Mouse (Mus musculus) gastrocnemius, postnatal 14 days (tissue): ENCODE results near the gene Med13l. TPM values are rescaled to one million over a fixed set of nuclear protein-coding genes. Genes with fewer than 3 reads are reported as not detected.
A peak's percentile ranks its signal among the peaks of the same experiment; 100 is the strongest.

ENCODE experiments used
- DNase-seq: peaks from one replicate; pipeline ENCODE4 v3.0.0; 2021; ENCODE audit warnings: mixed read lengths
- intact Hi-C: fragments of 180-260 bp; cut with DNase I; formaldehyde crosslinking; loops from one replicate; pipeline ENCODE4 v1.15.1; 2025; ENCODE audit warnings: low total_unique reads
- long read RNA-seq, 2 experiments: library from polyadenylated mRNA; stranded (forward); transcript quantifications; one replicate each; pipeline ENCODE4 v2.0.0; 2021
- total RNA-seq, 2 experiments: library from RNA; stranded (reverse); gene quantifications; 2 replicates each; pipeline ENCODE4 v1.2.3; 2021

Gene Med13l
- 10 to 100 TPM; 22.0 to 24.1 TPM for total RNA-seq
- long read RNA-seq, experiment 1, partial matches to known transcripts: 2 of 2 reads
- long read RNA-seq, experiment 1, other reads (novel, unspliced or antisense): 0 of 2 reads
- long read RNA-seq, experiment 2, partial matches to known transcripts: 3 of 3 reads
- long read RNA-seq, experiment 2, other reads (novel, unspliced or antisense): 0 of 3 reads

DNA sequence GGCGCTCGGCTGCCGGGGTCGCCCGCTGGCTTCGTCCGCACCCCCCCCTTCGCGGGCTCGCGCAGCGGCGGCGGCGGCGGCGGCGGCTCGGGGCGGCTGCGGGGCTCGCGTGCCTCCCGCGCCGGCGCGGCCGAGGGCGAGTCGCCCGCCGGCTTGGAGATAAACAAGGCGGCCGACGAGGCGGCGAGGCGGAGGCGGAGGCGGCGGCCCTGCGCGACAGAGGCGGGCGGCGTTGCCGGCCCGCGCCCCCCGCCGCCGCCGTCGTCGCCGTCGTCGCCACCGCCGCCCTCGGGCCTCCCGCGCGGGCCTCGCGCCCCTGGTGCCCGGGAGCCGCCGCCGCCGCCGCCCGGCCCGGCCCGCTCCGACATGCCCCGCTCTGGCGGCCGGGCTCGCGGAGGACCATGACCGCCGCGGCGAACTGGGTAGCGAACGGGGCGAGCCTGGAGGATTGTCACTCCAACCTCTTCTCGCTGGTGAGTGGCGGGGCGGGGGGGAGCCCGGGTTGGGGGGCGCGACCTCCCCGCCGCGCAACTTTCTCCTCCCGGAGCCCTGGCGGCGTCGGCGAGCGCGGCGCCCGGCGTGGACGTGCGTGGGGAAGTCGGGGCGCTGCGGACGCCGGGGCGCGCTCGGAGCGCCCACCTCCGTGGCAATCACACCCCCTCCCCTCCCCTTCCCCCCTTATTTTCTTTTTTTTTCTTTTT is at the start of gene Med13l:
Gene Med13l (plus strand): TSS at position 295 of the 701 bp plus-strand sequence.
- DNase-seq: peak; percentile 83
- intact Hi-C loops: loop anchor here (10.0 kb wide), 1 partner anchor 196 kb away; no protein-coding TSS in a partner anchor

DNA sequence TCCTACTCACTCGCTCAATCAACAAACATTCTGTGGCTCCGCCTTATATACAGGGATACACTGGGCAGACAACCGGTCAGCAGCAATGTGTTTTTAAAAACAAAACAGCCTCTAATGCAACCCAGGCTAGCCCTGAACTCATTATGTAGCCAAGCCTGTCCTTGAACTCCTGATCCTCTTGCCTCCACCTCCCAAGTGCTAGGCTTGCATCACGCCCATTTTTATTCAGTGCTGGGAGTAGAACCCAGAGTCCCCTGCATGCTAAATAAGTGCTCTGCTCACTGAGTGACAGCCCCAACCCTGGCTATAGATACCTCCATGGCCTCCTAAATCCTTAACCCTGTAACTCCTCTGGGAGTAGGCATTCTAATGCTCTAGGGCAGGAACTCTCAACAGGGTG is 49.5 kb upstream of the Med13l start:
- intact Hi-C loops: no loop called here
- no peak for DNase-seq

DNA sequence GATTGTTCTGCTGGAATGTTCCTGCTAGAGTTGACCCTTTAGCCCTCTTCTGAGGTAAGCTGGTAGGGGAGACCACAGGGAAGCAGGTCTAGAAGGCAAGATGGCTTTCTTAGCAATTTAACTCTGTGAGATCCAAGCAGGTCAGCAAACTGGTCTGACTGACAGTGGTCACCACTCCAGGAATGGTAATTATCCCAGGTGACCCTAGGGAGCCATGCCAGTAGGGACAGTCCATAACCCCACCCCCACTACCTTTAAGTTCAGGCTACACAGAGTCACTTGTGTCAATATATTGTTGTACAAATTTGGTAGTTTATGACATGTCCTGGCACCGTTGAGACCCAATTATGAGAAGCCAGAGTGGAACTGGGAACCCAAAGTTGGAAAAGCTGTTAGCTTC is 47.5 kb upstream of the Med13l start:
- intact Hi-C loops: no loop called here
- DNase-seq: no peak

DNA sequence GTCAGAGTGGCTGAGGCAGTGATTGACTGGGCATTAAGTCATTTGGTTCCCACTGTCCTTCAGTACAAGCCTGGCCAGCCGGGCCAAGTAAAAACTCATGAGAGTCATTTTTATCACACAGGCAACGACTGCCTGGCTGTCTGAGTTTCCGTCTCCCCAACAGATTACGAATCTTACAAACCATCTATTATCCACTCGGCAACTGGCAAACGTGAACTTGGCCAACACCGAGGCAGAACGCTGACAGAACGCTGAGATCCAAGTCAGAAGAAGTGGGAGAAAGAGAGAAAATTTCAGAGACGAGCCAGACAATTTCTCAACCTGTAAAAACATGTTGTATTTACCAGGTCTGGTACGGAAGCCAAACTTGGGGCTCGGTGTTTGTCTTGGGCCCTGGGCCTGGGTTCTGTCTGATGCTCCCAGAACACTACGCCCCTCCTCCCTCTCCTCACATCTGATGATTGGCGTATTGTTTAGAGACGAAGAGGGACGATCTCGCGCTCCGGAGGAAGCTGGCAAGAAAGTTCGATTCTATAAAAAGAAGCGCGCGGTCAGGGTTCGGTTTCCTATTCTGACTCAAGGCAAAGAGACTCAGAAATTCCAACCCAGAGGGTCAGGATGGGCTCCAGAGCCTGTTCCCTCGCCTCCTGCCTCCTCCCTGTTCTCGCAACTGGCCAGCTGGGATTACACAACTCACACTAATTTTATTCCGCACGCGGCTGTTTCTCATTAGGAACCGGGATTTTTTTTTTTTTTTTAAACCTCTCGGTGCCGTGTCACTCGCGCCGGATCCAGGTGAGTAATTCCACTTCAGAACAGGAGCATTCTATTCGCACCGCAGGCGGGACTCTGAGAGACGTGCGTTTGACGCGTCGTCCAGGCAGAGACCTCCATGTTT is 46.6 kb upstream of the Med13l start:
- intact Hi-C loops: no loop called here
- DNase-seq: peak; percentile 72

DNA sequence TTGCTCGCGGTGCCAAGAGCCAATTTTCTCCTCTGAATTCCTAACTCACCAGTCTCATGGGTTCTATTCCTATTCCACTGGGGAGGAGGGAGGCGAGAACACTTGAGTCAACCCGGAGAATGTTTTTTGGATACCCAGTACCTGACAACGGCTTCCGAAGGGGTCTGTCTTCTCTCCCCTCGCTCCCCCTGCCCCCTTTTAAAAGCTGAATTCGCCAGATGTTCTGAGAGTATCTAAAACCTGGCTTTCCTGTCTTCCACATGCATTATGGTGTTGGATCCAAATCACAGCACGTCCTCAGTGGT is 46.0 kb upstream of the Med13l start:
- DNase-seq: no peak

DNA sequence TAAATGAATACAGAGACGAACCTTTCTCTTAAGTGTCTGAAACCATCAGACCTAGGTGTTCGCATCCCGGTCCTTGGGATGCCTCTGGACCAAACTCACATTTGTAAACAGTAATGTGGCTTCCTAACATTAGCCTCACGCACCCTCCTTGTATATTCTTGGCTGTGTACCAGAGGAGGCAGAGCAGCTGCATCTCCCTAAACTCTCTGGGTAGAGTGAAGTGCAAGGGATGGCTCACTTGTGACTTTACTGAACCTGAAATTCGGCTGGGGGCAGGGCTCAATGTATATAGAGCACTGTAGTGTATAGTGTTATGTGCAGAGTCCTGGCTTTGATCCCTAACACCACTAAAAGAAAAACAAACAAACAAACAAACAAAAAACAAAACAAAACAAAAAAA is 45.6 kb upstream of the Med13l start:
- intact Hi-C loops: no loop called here
- DNase-seq: no peak

More for the DNA sequence above, 46.0 kb upstream of the Med13l start:
- intact Hi-C loops: no loop called here

DNA sequence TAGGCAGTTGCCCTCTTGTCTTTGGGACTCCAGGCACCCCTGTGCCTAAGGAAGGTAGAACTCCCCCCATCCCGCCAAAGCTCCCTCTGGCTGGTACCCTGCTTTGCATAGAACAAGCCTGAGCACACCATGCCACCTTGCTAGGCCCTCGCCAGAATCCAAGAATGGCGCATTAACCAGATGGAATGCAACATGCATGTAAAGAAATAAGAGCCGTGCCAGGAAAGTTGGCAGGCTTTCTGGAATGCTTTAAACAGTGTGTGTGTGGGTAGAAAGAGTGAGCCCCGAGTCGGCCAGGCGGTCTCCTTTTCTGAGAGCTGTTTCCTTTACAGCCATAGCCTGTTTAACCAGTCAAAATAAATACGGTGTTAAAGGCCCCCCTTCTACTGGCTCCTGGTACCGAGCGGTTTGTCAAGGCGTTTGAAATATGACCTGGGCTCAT is 45.2 kb upstream of the Med13l start:
- DNase-seq: no peak
- intact Hi-C loops: no loop called here

DNA sequence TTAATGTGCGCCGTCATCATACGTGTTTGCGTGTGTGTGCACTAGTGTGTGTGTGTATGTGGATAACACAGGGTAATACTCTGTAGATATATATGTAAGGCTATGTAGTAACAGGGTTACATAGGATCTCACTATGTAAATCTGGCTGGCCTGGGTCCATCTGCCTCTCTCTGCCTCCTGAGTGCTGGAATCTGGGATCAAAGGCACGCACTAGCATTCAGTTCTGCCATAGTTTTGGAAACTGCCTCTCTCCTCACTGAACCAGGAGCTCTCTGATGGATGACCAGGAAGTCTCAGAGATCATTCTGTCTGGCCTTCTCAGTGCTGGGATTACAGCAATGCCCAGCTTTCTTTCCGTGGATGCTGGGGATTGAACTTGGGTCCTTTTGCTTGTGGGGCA is 44.4 kb upstream of the Med13l start:
- DNase-seq: no peak
- intact Hi-C loops: no loop called here

DNA sequence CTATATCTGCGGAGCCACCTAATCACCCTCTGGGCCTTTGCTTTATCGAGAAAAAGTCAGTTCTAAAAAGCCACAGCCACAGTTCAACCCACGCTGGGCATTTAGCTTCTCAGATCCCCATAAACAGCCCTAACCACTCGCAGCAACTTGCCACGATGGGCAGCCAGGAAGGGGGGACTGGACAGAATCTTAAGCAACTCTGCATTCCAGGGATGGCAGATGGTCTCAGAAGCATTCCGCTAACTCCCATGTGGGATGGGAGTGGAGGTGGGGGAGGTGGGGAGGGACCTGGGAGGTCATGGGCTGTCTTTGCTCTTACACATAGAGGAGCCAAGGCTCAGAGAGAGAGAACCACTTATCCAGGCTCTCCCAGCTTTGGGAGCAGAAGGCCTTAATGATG is 44.0 kb upstream of the Med13l start:
- DNase-seq: no peak
- intact Hi-C loops: no loop called here

DNA sequence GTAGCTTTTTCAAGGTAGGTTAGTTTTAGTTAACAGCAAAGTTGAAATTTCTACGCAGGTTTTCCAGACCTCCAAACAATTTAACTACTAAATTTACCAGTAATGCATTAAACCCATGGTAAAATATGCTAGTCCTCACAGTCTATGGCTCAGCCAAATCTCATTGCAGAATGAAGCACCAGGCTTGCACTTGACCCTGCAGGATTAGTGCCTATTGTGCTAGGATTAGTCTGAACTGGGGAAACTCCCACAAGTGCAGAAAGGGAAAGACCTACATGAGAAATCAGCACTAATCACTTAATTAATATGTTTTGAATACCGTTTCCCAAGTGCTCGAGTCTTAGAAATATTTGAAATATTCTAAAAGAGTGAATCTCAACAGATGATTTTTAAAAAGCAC is 40.0 kb upstream of the Med13l start:
- DNase-seq: no peak
- intact Hi-C loops: no loop called here

DNA sequence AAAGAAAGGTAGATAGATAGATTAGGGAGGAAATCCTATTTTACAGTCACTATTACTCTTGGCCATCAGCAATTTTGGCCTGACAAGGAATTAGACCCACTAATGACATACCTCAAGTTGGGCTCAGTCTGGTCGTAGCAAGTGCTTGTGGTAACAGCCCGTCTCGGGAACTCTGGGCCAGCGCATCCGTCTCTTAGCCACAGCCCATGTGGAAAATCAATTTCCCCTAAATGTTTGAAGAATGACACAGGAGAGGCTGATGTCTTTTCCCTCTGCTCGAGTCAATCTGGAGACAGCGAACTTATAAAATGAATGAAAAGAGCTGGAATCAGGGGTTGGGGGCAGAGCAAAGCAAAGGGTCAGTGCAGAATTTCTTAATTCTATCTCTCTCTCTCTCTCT is 36.1 kb upstream of the Med13l start:
- intact Hi-C loops: no loop called here
- DNase-seq: no peak

DNA sequence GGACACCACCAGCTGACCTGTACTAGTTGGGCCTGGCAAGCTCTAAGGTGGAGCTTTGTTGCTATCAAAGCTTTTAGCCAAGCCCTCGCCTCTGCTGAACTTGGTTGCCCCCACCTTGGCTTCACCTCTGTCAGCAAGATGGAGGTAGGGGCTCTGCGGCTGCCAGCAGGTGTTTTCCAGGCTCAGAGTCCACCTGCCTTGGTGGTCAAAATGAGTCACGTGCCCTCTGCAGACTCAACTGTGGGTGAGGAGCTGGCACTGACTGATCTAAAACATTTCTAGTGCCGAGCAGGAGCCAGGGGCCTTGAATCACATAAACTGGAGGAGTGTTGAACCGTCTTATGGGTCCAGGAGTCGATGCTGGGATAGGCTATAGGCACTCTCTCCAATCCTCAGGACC is 34.8 kb upstream of the Med13l start:
- intact Hi-C loops: no loop called here
- DNase-seq: no peak

DNA sequence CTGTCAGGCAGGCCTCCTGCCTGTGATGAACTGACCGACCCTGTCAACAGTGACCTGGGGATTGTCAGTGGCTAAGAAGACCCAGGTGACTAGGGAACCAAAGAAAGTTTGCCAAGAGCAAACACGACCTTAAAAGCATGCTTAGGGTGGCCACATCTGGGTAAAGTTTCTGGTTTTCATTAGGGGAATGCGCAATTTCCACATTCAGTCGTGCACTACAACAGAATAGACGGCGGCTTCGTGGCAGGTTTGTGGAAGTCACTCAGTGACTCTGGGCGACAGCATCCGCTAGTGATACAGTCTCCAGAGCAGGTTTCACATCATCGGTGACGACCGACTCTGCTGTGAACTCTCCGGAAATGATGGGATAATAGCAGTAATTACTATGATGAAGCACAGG is 34.0 kb upstream of the Med13l start:
- intact Hi-C loops: no loop called here
- DNase-seq: no peak

DNA sequence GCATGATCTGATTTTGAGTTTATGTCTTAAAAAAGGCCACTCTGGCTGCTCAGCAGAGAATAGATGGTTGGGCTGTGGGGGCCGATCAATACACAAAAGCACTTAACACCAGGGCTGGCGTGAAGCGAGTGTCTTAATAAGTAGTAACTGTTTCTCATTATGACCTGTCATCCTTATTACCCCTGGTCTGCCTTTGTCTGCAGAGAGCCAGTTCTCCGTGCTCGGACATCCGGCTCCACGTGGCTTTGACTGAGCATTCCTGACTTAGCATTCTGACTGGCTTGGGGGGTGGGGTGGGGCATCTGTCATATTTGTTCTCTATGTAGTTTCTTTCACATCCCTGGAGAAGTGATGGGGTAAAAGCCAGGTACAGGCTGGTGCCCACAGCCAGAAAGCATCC is 31.2 kb upstream of the Med13l start:
- intact Hi-C loops: no loop called here
- no peak for DNase-seq

DNA sequence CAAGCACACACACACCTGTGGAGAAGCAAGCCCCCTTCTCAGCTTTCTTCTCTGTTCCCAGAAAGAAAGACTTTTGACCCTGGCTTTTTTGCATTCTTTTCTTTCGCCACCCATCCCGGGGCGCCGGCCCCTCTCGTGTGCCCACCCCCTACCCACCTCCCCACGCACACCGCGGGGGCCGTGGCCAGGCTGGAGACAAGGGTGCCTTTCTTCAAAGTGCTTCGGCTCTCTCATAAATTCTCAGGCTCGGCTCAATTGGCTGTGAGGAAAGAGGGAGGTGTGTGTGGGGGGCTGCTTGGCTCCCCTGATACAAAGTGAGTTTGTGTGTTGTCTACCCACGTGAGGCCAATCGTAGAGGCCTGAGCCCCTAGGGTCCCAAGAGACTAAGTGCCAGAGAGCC is 28.4 kb upstream of the Med13l start:
- intact Hi-C loops: no loop called here
- DNase-seq: no peak

DNA sequence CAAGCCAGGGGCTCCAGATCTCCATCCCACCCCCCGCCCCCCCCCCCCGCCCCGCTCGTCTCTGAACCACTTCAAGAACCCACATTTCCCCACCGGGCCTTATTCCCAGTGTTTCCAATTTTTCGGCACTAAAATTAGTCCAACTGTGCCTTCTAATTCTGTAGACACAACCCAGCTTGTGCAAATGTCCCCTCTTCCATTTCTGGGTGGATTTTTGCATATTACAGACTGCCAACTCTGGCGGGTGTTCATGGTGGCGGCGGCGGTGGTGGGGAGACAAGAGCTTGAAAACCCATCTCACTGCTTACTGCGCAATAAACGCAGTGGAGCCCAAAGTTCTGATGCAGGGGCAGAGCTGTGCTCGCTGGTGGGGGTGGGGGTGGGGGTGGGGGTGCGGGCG is 27.8 kb upstream of the Med13l start:
- intact Hi-C loops: no loop called here
- no peak for DNase-seq

DNA sequence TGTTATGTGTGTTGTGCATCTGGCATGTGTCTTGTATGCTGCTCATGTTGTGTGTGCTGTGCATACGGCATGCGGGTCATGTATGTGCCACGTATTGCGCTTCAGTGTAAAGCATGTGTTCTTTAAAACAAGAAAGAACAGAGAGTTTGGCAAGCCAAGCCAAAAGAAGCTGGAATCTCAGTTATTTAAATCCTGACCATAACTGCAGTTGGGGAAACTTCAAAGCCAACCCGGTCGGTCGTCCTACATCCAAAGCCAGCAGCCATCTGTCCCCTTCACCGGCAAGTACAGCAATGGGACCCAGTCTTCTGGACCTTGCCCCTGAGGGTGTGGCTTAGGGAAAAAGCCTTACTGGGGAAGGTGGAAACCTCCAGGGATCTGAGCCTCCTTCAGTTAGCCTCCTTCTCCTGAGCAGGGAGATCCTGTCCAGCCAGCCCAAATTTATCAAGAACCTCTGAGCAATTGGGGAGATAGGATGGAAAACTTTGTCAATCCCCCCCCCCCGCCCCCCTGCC is 26.0 kb upstream of the Med13l start:
- no peak for DNase-seq
- intact Hi-C loops: no loop called here

DNA sequence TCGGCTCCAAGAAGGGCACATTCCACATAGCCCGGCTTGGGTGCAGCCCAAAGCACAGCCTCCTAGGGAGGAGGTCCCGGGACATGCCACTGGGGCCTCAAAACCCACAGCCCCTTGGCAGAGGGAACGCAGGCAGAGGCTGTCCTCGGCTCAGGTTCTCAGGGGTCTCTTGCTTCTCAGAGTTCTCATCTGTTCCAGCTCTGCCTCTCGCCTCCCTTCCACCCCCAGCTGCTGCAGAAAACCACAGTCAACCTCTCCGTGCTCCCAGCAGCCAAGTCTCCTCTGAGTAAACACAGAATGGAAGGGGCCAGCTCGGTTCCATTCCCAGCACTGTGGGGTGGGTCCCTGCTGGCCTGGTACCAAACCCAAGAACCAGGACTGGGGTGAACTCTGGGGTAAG is 25.3 kb upstream of the Med13l start:
- DNase-seq: peak; percentile 27
- intact Hi-C loops: no loop called here

DNA sequence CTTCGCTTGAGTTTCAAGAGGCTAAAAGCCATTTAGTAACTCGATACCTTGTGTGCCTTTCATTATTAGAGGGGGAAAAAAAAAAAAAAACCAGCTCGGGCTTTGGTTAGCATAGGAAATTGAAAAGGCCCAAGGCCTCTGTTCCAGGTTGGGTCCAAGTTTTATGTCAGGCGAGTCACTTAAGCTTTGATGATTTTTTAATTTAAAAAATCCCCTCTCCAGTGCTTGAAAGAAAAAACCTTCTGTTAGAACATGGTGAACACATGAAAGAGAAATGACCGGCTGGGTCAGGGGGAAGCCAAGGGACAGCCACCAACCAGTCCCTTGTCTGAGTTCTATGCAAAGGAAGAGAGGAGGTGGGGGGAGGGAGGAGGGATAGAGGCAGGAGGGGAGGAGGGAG is 22.0 kb upstream of the Med13l start:
- no peak for DNase-seq
- intact Hi-C loops: no loop called here

DNA sequence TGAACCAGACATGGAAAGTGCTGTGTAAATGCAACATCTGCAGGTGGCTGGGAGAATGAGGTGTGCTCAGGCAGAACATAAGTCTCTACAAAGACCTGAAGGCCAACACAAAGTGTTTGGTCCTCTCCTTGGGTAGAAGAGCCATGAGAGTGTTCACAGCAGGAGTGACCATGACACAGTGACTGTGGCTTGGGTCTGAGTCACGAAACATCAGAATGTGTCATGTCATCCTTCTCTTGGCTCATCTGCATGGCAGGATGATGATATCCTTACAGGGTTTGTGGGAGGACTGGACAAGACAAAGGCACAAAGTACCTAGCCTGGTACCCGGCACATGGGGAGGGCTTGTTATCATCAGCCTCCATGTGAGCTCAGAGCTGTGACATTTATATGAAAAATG is 16.7 kb upstream of the Med13l start:
- no peak for DNase-seq
- intact Hi-C loops: no loop called here

DNA sequence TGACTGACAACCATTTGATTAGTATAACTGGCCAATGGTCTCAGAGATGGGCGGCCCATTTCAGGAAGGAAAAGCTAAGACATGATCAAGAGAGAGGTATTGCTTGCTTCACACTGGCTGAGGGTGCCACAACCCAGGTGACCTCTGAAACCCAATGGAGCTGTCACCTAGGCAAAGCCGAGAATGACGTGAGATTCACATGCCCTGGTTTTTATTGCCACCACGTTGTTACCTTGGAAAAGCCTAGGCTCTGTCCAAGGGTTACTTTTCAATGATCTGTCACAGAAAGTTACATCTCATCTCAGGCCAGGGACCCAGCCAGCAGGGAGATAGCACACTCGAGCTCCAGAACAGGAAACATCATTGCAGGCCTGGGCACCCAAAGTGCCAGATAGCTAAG is 10.0 kb upstream of the Med13l start:
- intact Hi-C loops: loop anchor here (10.0 kb wide), 1 partner anchor 216 kb away; no protein-coding TSS in a partner anchor
- no peak for DNase-seq
